Mouse (Mus musculus) thymus, adult 2 months (tissue): ENCODE data around the gene Usp17la.

Source experiments
- CTCF ChIP-seq: fragments of 200-500 bp; IDR thresholded peaks from 2 replicates; pipeline ENCODE4 v1.5.1; 2012; ENCODE audit warnings: mild to moderate bottlenecking, control low read depth, low read length, moderate library complexity, borderline replicate concordance; ENCODE audit not compliant: control insufficient read depth, poor library complexity, insufficient read depth; ENCODE audit errors: extremely low read depth
- POLR2A ChIP-seq: fragments of 200-500 bp; IDR thresholded peaks from 2 replicates; pipeline ENCODE4 v1.6.1; 2012; ENCODE audit warnings: mild to moderate bottlenecking, low read length, control low read depth, moderate library complexity; ENCODE audit not compliant: control insufficient read depth, poor library complexity, insufficient read depth; ENCODE audit errors: extremely low read depth

- TF ChIP-seq CTCF (no peak), POLR2A (no peak)
Measured at GRCm38 (mm10) chr7:104861381-104861780, 4.6 kb downstream of the Usp17la start.
